Mouse (Mus musculus) forebrain, embryonic 13.5 days (tissue): ENCODE measurements around the gene Igdcc3. TPM values are rescaled to one million over a fixed set of nuclear protein-coding genes. Genes with fewer than 3 reads are reported as not detected.

Experiments
- ATAC-seq: fragments of 200-750 bp; cut with Nextera tagmentation; 2 replicates; pipeline ENCODE4 v1.8.0; 2017
- H3K27ac ChIP-seq: fragments of 300-500 bp; sonication (generic); 2 replicates; pipeline ENCODE4 v1.5.1; 2015; ENCODE audit warnings: inconsistent platforms, mild to moderate bottlenecking, moderate library complexity
- H3K27me3 ChIP-seq: fragments of 300-500 bp; sonication (generic); 2 replicates; pipeline ENCODE4 v1.6.1; 2015; ENCODE audit warnings: mild to moderate bottlenecking, inconsistent platforms
- H3K36me3 ChIP-seq: fragments of 300-500 bp; sonication (generic); 2 replicates; pipeline ENCODE4 v1.6.1; 2015; ENCODE audit warnings: mild to moderate bottlenecking, inconsistent platforms; ENCODE audit not compliant: poor library complexity, severe bottlenecking
- H3K4me1 ChIP-seq: fragments of 300-500 bp; sonication (generic); 2 replicates; pipeline ENCODE4 v1.6.1; 2015; ENCODE audit warnings: inconsistent platforms
- H3K4me2 ChIP-seq: fragments of 300-500 bp; sonication (generic); 2 replicates; pipeline ENCODE4 v1.6.1; 2015; ENCODE audit warnings: inconsistent platforms, mild to moderate bottlenecking, moderate library complexity
- H3K4me3 ChIP-seq: fragments of 300-500 bp; sonication (generic); 2 replicates; pipeline ENCODE4 v1.5.1; 2015; ENCODE audit warnings: mild to moderate bottlenecking, inconsistent platforms
- H3K9ac ChIP-seq: fragments of 300-500 bp; sonication (generic); 2 replicates; pipeline ENCODE4 v1.6.1; 2015; ENCODE audit warnings: mild to moderate bottlenecking, inconsistent platforms
- H3K9me3 ChIP-seq: fragments of 300-500 bp; sonication (generic); replicated peaks from 2 replicates; pipeline ENCODE4 v1.6.1; 2016; ENCODE audit warnings: inconsistent platforms
- WGBS: fragments of 180-500 bp; shearing (Covaris S2); methylation state at CpG from one replicate; pipeline ENCODE4 v1.1.7; 2015; 5-methylcytosine and 5-hydroxymethylcytosine counted together
- polyA plus RNA-seq: library from polyadenylated mRNA; unstranded; fragments of >200 nt; fragmentation: Nextera tagmentation; extraction: Ambion mirVana; gene quantifications from 2 replicates; pipeline ENCODE4 v1.2.1, GENCODE M21; 2015

The Igdcc3 gene
- polyA plus RNA-seq, 1 experiment from 2014 or later, result 13.2 TPM

- WGBS, result 8% methylated on average over 1 of the region's 1 CpGs
- no peak overlapping the region for H3K4me2 ChIP-seq
- no peaks in the 10 kb centered on the region for H3K9me3 ChIP-seq
- H3K4me1 ChIP-seq, result peaks cover 65% of the 10 kb centered on the region
- no peak for ATAC-seq
- H3K4me3 ChIP-seq, result no peak overlapping the region
- no peak overlapping the region for H3K9ac ChIP-seq
- no peaks in the 10 kb centered on the region for H3K27me3 ChIP-seq
- H3K36me3 ChIP-seq, result 0 out of 2 replicates have a peak, but pooled peaks cover 7% of the 10 kb centered on the region
- H3K27ac ChIP-seq, result no peak overlapping the region
These were observed 23.9 kb downstream of the Igdcc3 start for GRCm38 (mm10) chr9:65164870-65165269.

DNA sequence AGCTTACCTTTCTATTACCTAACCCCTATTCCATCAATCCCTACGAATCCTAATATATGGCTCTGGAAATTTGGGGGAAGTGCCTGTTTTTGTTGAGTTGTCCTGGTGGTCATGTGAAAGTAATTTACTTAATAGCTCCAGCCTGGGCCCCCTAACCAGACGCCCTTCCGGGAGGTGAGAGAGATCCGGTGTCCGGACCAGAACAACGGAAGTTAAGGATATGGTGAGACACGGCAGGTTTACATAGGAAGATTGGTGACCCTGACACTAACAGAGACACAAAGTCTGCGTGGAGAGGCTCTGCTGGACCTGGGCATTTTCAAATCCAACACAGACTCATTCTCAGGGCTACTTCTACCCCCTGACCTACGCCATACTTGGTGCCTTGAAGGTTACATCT, 25.4 kb downstream of the Igdcc3 start:
- H3K27me3 ChIP-seq, result no peaks in the 10 kb centered on the region
- peaks cover 51% of the 10 kb centered on the region for H3K4me1 ChIP-seq
- H3K27ac ChIP-seq, result no peak overlapping the region
- no peaks in the 10 kb centered on the region for H3K9me3 ChIP-seq
- H3K36me3 ChIP-seq, result 0 out of 2 replicates have a peak, but pooled peaks cover 10% of the 10 kb centered on the region
- no peak overlapping the region for H3K4me2 ChIP-seq
- WGBS, result 74% methylated on average over 9 of the region's 9 CpGs
- no peak for ATAC-seq
- H3K4me3 ChIP-seq, result no peak overlapping the region
- no peak overlapping the region for H3K9ac ChIP-seq

GRCm38 (mm10) chr9:65168534-65168933, 27.5 kb downstream of the Igdcc3 start:
- Histone ChIP-seq H3K9ac (no peak overlapping the region), H3K27me3 (no peaks in the 10 kb centered on the region), H3K4me3 (no peak overlapping the region), H3K27ac (peak overlapping the region; percentile 46; the same call in 1 of the 2 replicates), H3K36me3 (peaks cover 16% of the 10 kb centered on the region; the same call in 1 of the 2 replicates), H3K4me1 (peaks cover 30% of the 10 kb centered on the region), H3K9me3 (no peaks in the 10 kb centered on the region), H3K4me2 (no peak overlapping the region)
- WGBS, result 66% methylated on average over 6 of the region's 6 CpGs
- no peak for ATAC-seq

DNA sequence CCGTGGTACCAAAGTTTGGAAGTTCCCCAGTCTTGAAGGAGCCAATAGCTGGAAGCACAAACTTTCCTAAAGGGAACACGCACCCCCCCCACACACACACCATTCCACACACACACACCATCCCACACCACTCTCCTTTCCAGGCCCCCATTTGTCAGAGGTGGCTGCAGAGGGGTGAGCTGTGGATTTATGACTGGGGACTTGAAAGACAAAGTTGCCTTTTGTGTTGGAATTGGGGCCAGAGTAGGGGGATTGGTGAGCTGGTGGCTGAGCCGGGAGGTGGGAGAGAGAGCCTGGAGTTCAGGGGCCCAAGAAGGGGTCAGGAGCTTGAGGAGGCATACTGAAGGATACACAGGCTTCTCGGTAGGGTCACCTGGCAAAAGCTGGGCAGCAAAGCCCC, 28.0 kb downstream of the Igdcc3 start:
- Histone ChIP-seq H3K9ac (no peak overlapping the region), H3K27ac (peak overlapping the region; percentile 46)
- ATAC-seq, result no peak

DNA sequence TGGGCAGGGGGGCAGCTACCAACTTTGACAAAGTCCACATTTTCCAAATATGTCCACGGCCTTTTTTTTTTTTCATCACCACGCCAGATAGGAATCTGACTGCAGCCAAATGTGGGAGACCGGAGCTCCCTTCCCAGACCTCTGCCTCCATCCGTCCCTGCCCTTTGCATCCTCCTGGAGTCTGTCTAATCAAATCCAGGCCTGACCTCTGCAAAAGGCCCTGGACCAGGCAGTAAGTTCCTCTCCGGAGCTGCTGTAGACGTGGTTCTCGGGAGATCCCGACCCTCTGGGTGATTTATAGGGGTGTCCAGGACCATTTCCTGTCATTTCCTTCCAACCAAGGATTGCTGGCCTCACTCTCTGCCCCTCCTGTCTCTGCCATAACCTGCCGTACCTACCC, 31.7 kb downstream of the Igdcc3 start:
- no peaks in the 10 kb centered on the region for H3K9me3 ChIP-seq
- H3K27ac ChIP-seq, result no peak overlapping the region; the same call in 1 of the 2 replicates
- no peak for ATAC-seq
- no peak overlapping the region for H3K4me3 ChIP-seq
- no peak overlapping the region for H3K4me2 ChIP-seq
- H3K9ac ChIP-seq, result no peak overlapping the region
- 84% methylated on average over 9 of the region's 9 CpGs for WGBS
- H3K27me3 ChIP-seq, result no peaks in the 10 kb centered on the region
- H3K4me1 ChIP-seq, result peaks cover 43% of the 10 kb centered on the region
- peaks cover 9% of the 10 kb centered on the region; the same call in 1 of the 2 replicates for H3K36me3 ChIP-seq

More for the DNA sequence above, 28.0 kb downstream of the Igdcc3 start:
- Histone ChIP-seq H3K9me3 (no peaks in the 10 kb centered on the region), H3K4me3 (no peak overlapping the region), H3K36me3 (peaks cover 16% of the 10 kb centered on the region; the same call in 1 of the 2 replicates), H3K4me2 (no peak overlapping the region), H3K4me1 (peaks cover 25% of the 10 kb centered on the region), H3K27me3 (no peaks in the 10 kb centered on the region)
- 35% methylated on average over 4 of the region's 4 CpGs for WGBS

GRCm38 (mm10) chr9:65175234-65175938, 34.4 kb downstream of the Igdcc3 start:
- H3K9ac ChIP-seq, result peak overlapping the region; percentile 39
- peak overlapping the region; percentile 36 for H3K4me2 ChIP-seq
- 10% methylated on average over 5 of the region's 5 CpGs for WGBS
- no peaks in the 10 kb centered on the region for H3K27me3 ChIP-seq
- no peak; the same call in 1 of the 2 replicates for ATAC-seq
- no peaks in the 10 kb centered on the region for H3K9me3 ChIP-seq
- H3K4me1 ChIP-seq, result peaks cover 55% of the 10 kb centered on the region
- H3K27ac ChIP-seq, result peak overlapping the region; percentile 97
- H3K4me3 ChIP-seq, result no peak overlapping the region
- peaks cover 15% of the 10 kb centered on the region; the same call in 1 of the 2 replicates for H3K36me3 ChIP-seq

DNA sequence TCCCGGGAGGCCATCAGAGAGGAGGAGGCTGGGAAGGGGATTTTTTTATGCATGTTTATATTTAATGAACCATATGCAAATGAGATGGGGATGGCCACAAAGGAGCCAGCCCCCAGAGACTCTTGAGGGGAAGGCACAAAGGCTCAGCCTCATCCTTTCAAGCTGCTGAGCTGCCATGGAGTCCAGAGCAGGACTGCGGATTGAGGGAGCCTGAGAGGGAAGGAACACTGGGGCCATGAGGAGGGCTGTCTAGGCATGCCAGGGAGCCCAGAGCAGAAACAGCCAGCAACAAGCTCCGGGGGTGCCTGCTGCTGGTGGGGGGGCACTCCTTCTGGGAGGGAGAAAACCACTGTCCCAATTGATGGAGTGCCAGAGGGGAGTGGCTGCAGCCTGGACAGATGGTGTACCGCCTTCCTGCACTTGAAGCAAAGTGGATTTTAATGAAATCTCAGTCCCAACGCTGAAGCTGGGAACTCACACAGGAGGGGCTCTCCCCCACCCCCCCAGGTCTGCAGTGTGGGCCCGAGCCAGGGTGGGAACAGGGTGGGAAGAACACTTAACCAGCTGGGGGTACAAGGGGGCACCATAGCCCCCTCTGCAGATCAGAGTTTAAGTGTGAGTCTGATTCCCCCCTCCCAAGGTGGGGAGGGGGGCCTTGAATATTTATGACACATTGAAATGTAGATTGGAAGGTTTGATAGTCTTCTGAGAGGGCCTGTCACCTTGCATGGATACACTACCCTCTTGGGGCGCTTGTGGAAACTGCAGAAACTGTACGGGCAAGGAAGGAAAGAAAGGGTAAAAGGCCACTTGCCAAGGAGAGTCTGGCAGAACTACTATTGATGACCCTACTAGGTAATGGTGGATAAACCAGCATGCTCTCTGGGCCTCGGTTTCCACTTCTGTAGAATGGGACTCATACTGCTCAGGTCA, 35.2 kb downstream of the Igdcc3 start:
- Histone ChIP-seq H3K9me3 (no peaks in the 10 kb centered on the region), H3K27me3 (no peaks in the 10 kb centered on the region), H3K4me2 (peak overlapping the region; percentile 36), H3K36me3 (peaks cover 17% of the 10 kb centered on the region), H3K9ac (peak overlapping the region; percentile 39), H3K4me1 (peaks cover 63% of the 10 kb centered on the region), H3K27ac (peak overlapping the region; percentile 97), H3K4me3 (no peak overlapping the region)
- ATAC-seq, result peak; percentile 77
- 14% methylated on average over 9 of the region's 9 CpGs for WGBS

- H3K4me2 ChIP-seq, result 0 out of 2 replicates have a peak overlapping the region, but pooled peaks have one; percentile 44
- H3K27me3 ChIP-seq, result no peaks in the 10 kb centered on the region
- 57% methylated on average over 3 of the region's 3 CpGs for WGBS
- H3K9me3 ChIP-seq, result no peaks in the 10 kb centered on the region
- H3K27ac ChIP-seq, result peak overlapping the region; percentile 97
- peaks cover 65% of the 10 kb centered on the region for H3K4me1 ChIP-seq
- peaks cover 28% of the 10 kb centered on the region for H3K36me3 ChIP-seq
- H3K4me3 ChIP-seq, result no peak overlapping the region
- H3K9ac ChIP-seq, result peak overlapping the region; percentile 50; the same call in 1 of the 2 replicates
- ATAC-seq, result no peak
These were observed 36.5 kb downstream of the Igdcc3 start for GRCm38 (mm10) chr9:65177497-65177896.

DNA sequence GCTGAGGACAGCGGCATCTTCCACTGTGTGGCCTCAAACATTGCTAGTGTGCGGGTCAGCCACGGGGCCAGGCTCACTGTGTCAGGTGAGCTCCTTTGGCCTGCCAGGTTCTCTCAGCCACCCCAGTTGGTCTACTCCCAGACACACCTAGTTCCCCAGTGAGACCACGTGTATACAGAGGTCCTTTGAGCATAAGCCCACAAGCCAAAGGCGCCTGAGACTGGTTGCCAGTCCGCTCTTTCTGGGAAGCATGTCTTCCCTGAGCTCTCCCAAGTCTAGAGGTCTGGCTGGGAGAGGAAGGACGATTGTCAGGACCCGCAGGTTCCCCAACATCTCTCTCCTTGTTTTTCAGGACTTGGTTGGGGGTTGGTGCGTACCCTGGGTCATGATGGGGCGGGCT, 36.9 kb downstream of the Igdcc3 start:
- H3K27ac ChIP-seq, result peak overlapping the region; percentile 97
- H3K4me1 ChIP-seq, result peaks cover 65% of the 10 kb centered on the region
- peaks cover 28% of the 10 kb centered on the region for H3K36me3 ChIP-seq
- no peaks in the 10 kb centered on the region for H3K9me3 ChIP-seq
- WGBS, result 37% methylated on average over 10 of the region's 10 CpGs
- no peak overlapping the region for H3K4me3 ChIP-seq
- no peak for ATAC-seq
- no peaks in the 10 kb centered on the region for H3K27me3 ChIP-seq
- peak overlapping the region; percentile 44 for H3K4me2 ChIP-seq
- H3K9ac ChIP-seq, result peak overlapping the region; percentile 50

DNA sequence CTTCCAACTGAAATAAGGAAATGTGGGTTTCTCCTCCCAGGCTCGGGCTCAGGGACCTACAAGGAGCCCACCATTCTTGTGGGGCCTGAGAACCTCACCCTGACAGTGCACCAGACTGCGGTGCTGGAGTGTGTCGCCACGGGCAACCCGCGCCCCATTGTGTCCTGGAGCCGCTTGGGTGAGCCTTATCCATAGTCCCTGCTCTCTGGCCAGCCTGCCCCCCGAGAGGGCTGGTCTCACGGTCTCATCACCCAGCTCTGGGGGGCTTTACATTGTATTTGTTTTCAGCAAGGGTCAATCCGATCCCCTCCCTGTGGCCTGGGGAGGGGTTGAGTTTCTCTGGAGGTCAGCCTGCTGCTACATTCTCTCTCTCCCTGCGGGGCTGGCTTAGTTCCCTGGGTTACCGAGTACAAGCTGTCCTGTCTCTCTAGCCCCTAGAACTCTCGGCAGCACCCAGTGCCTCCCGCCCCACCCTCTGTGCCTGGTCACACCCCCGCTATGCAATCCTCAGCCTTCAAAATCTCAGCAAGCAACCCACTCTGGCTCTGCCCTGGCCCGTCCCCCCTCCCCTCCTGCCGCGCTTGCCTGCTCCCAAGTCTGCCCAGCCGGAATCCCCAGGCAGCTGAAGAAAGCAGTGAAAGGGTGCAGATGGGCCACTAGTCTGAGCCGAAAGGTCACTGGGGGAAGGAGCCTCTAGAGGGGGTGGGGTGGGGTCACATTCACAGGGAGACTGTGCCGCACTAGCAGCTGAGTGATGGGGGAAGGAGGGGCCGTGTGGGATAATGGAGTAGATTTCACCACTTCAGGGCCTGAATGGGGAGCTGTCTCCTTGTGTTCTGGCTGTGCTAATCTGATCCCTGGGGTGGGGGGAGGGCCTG, 37.6 kb downstream of the Igdcc3 start:
- H3K9ac ChIP-seq, result peak overlapping the region; percentile 50

More for the DNA sequence above, 37.6 kb downstream of the Igdcc3 start:
- no peaks in the 10 kb centered on the region for H3K9me3 ChIP-seq
- WGBS, result 2% methylated on average over 22 of the region's 22 CpGs
- peak; percentile 70 for ATAC-seq
- peak overlapping the region; percentile 44 for H3K4me2 ChIP-seq
- H3K27ac ChIP-seq, result peak overlapping the region; percentile 97
- peaks cover 65% of the 10 kb centered on the region for H3K4me1 ChIP-seq
- H3K4me3 ChIP-seq, result no peak overlapping the region
- H3K27me3 ChIP-seq, result no peaks in the 10 kb centered on the region; the same call in 1 of the 2 replicates
- H3K36me3 ChIP-seq, result peaks cover 34% of the 10 kb centered on the region
